Mouse (Mus musculus) heart, postnatal 0 days (tissue): ENCODE results near the gene Hmbs.

Experiments
- CTCF ChIP-seq: IDR thresholded peaks from 2 replicates; pipeline ENCODE4 v1.5.1; 2016; ENCODE audit warnings: antibody characterized with exemption, control low read depth, low read depth
- EP300 ChIP-seq: IDR thresholded peaks from 2 replicates; pipeline ENCODE4 v1.6.1; 2016; ENCODE audit warnings: antibody characterized with exemption, low read depth

DNA sequence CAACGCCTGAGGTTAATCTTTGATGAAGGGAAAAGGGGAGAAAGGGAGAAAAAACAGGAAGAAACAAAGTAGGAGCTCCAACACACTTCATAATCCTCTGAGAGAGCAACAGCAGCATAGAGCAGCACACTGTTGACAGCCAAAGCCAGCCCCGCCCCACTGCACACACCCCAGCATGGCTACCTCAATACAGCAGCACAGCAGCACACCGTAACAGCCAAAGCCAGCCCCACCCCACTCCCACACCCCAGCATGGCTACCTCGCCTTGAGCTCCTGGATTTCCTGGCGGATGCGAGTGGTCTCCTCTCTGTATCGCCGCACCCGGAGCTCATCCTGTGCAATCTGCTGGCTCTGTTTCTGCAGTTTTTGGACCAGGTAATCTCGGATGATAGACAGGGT is 8.3 kb upstream of the Hmbs start:
- TF ChIP-seq CTCF (no peak), EP300 (no peak)
